Mouse (Mus musculus) erythroblast, embryonic 14.5 days (primary cell): ENCODE results near the gene Sbno2.

ENCODE experiments used
- GATA1 ChIP-seq: IDR thresholded peaks from 2 replicates; pipeline ENCODE4 v1.6.1; 2012; ENCODE audit warnings: low read length, inconsistent platforms, mixed read lengths
- TAL1 ChIP-seq: IDR thresholded peaks from 3 replicates; pipeline ENCODE4 v1.6.1; 2012; ENCODE audit warnings: low read length, inconsistent platforms, mixed read lengths

DNA sequence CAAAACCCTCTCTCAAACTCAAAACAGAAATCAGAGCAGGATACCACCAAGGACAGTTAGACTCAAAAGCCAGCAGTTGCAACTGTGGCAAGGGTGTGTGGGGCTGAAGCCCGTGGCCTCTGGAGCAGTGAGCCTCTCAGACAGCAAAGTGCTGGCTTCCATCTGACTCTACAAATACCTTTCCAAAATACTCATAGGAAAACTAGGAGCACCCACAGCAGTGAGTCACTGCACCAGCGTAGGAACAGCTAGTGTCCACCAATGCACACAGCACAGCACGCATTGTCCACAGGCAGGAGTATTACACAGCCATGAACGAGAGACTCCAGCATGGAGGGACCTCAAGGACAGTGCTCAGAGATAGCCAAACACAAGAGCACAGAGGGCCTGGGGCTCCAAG, 29.0 kb downstream of the Sbno2 start:
- TF ChIP-seq GATA1 (no peak), TAL1 (no peak)
